Mouse (Mus musculus): Measurements from ENCODE around the gene Lrrc56. TPM values are rescaled to one million over a fixed set of nuclear protein-coding genes. Genes with fewer than 3 reads are reported as not detected.

Lrrc56 gene
- 12.7 and 12.9 TPM in 2 replicates for polyA plus RNA-seq (2012; rRNA removed)

DNA sequence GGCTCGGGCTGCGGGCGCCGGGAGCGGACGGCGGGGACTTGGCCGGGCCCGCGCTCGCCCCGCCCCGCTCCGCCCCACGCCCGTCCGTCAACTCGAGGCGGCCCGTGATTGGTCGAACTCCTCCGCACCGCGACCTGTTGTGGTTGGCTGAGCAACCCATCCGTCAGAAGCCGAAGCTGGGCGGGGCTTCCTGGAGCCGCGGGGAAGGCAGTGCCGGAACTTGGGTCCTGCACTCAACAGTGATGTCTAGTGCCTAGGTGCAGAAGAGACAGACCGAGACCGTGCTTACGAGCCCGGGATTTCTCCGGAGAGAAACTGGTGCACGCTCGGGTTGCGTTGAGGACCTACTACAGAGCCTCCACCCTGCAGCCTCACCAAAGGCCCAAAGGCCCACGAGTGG is at the start of gene Lrrc56, which contains the start of gene Hras:
Gene Lrrc56 (plus strand): TSS at position 210 of the 400 bp plus-strand sequence.
Gene Hras (minus strand): TSS at position 58 of the 400 bp plus-strand sequence.
- no peak for DNase-seq (ENCODE audit: low read depth)

DNA sequence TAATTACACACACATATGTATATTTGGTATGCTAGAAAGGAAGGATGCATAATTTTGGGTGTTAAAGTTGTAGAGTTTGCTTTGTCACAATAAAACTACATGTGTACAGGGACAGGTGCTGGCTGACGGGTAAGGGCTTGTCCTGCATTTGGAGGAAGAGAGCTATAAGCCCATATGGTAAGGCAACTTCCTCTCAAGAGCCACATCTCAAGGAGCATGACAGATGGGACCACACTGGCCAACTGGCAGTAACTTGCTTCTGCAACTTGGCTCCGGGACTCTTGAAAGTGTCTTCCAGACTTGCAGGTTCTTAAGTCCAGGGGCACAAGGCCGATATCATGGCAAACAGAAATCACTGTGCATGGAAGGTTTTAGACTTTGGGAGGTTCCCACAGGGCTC is 49.3 kb upstream of the Lrrc56 start:
- DNase-seq (ENCODE audit: low read depth), result no peak

DNA sequence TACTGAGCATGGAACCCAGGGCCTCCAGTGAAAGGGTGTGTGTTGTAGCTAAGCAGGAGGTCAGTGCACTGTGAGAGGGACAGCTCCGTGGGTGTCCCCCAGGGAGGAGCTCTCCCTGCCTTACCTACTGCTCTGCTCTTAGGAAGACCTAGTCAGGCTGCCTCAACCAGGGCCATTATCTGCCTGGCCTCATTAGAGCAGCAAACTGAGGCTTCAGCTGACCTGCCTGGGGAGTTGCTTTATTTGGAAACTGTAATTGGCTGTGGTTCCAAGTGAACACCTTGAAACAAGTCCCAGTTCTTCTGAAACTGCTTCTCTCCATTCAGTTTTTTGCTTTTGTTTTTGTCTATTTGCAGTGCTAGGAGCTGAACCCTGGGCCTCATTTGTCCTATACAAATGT is 48.6 kb upstream of the Lrrc56 start:
- DNase-seq (ENCODE audit: low read depth), result no peak

DNA sequence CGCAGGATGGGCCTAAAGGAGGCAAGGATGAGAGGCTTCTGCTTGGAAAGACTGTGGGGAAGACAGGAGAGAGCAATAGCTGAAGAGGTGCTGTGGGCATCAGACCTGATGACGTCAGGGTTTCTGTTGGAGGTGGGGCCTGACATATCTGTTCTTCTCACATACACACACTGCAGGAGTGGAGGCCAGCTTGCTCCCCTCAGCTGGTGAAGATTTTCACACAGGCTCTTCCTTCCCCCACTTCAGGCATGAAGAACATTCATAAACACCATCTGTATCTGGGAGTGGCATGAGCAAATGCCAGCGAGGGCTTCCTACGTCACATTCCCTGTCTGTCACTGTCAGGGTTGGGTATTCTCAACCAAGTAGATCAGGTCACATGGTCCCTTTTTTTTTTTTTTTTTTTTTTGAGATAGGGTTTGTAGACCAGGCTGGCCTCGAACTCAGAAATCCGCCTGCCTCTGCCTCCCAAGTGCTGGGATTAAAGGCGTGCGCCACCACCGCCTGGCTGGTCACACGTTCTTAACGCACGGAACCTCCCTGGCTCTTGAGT is 47.8 kb upstream of the Lrrc56 start:
- DNase-seq (ENCODE audit: low read depth), result no peak

DNA sequence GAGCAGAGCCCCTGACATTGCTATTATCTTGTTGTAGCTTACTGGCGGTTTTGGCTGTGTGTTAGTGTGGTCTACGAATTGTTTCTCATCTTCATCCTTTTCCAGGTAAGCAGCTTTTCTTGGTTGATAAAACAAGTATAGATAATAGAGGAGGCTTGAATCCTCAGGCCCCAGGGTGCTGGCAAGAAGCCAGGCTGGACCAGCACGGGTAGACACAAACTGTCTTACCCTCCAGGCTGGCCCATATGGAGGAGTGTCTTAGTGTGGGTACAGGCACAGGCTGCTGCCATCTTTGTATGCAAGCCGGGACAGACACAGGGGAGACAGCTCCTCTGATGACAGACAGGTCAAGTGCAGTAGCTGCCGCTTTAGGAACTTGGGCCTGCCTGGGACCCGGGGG is 46.9 kb upstream of the Lrrc56 start:
- DNase-seq (ENCODE audit: low read depth), result no peak

DNA sequence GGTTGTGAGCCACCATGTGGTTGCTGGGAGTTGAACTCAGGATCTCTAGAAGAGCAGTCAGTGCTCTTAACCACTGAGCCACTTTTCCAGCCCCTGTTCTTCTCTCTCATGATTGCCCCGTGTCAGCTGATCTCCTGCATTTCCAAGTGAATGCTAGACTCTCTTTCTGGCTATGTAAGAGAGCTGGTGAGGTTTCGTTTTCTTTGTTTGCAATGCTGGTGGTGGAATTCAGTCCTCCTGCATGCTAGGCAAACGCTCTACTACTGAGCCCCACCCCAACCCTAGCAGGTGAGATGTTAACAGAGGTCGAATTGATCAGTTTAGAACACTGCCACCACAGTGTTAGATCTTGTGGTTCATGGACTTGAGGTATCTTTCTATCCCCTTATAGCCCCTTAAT is 45.3 kb upstream of the Lrrc56 start:
- no peak for DNase-seq (ENCODE audit: low read depth)

DNA sequence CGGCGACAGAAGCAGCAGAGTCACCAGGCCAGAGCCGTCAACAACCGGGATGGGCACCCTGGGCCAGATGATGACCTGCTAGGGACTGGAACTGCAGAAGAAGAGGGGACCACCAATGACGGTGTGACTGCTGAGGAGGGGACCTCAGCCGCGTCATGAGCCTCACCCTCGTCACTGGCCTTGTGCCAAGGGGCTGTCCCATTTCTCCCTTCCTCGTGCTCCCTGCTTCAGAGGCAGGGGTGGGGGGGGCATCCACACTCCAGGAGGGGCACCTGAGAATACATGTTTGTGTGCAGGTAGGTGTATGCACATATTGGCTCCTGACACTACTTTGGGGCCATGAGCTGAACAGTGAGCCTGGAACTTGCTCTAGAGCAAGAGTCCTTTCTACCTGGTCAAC is 38.6 kb upstream of the Lrrc56 start:
- DNase-seq (ENCODE audit: low read depth), result no peak

DNA sequence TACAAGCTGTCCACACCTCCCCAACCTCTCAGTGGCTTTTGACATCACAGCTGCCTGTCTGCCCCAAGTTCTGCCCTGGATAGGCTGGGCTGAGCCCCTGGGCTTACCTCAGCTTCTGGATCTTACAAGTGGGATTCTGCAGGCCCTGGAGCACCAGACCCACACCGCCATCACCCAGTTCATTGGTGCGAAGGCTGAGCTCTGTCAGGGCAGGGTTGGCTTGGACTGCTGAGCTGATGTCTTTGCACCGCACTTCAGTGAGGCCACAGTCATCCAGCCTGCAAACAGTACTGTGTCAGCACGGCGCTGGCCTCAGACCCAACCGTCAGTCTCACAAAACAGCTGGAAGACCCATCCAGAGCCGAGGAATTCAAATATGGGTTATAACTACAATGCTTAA is 29.6 kb upstream of the Lrrc56 start:
- DNase-seq (ENCODE audit: low read depth), result no peak

DNA sequence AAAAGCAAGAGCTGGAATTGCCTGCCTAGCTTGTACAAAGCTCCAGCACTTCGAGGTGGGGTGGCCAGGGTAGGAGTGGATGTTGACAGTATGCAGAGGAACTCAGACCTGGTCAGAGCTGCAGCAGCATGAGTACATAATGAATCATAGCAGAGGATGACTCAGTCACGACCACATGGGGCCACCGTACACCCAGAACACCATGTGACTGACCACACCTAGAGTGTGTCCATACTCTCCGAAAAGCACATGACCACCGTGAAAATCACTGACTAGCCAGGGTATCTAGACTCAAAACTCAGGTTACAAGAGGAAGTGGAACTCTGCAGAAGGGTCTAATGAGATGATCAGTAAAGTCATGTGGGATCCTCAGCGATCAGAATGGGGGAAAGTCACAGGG is 29.1 kb upstream of the Lrrc56 start:
- no peak for DNase-seq (ENCODE audit: low read depth)

DNA sequence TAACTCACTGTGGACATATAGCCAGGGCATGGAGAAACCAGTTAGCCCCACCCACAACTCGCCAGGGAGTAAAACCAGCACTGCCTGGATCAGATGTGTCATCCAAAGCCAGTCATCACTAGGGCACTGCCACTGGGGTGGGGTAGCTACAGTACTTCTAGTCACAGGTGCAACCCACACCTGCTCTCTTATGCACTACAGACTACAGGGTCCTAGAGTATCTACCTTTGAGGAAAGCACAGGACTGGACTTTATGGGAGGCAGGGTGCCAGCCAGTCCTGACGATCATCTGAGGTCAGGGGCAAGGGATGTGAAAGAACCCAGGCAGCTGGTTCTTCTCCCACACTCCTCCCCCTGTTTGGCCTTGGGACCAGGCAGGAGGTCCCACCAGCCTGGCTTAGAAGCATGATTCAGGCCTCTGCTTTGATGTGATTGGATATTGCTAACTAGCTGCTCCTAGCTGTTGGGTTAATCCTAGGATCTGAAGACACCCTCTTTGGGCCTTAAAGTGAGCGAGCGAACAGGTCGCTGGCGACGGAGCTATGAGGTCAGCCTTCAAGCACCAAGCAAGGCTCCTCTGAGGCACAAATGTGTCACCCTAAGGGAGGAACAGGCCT is 25.9 kb upstream of the Lrrc56 start:
- no peak for DNase-seq (ENCODE audit: low read depth)

DNA sequence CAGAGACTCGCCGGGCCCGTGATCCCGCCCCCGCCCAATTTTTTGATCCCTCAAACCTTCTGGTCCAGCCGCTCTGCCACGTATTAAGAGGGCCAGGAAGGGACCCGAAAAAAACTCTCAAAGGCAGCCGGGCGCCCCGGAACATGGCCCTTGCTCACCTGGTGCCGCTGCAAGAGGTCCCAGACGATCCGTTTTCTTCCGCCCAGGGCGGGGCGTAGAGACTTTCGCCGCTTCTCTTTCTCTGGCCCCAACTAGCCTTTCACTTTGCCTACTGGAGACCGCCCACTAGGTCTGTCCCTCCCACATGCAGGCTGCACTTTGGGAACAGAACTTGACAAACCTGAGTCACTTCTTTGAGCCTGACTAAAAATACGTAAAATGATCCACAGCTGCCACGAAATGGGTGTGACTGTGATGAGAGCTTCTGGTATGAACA is 25.4 kb upstream of the Lrrc56 start:
- DNase-seq (ENCODE audit: low read depth), result no peak

DNA sequence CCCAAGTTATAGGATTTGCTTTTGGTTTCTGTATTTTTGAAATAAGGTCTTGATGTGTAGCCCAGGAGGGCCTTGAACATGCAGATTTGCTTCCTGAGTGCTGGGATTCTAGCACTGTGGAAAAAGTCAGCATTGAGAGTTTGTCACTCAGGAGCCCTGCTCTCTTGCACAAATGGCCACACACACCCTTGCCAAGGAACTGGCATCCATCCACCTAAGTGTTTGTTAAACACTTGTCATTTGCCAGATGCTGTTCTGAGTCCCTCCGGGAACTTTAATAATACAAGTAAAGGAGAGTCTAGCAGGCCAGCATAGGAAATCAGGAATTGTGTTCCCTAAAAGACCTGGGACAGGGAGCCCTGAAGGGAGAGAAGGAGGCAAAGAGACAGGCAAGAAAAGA is 24.7 kb upstream of the Lrrc56 start:
- no peak for DNase-seq (ENCODE audit: low read depth)

DNA sequence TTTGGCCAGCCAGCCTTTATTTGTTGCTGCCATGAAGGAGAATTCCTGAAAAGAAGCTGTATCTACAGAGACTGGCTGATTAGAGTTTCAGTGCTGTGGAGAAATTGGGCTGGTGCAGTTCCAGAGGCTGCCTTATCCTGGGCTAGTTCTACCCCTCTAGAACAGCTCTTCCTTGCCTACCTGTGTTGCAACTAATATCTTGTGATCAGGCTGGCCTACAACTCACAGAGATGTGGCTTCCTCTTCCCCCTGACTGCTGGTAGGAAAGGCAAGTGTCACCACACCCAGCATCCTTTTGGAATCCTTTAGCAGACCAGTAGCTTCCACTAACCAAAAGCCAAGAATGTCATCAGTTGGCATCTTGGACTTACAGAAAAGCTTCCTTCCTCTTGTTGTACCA is 24.1 kb upstream of the Lrrc56 start:
- no peak for DNase-seq (ENCODE audit: low read depth)

DNA sequence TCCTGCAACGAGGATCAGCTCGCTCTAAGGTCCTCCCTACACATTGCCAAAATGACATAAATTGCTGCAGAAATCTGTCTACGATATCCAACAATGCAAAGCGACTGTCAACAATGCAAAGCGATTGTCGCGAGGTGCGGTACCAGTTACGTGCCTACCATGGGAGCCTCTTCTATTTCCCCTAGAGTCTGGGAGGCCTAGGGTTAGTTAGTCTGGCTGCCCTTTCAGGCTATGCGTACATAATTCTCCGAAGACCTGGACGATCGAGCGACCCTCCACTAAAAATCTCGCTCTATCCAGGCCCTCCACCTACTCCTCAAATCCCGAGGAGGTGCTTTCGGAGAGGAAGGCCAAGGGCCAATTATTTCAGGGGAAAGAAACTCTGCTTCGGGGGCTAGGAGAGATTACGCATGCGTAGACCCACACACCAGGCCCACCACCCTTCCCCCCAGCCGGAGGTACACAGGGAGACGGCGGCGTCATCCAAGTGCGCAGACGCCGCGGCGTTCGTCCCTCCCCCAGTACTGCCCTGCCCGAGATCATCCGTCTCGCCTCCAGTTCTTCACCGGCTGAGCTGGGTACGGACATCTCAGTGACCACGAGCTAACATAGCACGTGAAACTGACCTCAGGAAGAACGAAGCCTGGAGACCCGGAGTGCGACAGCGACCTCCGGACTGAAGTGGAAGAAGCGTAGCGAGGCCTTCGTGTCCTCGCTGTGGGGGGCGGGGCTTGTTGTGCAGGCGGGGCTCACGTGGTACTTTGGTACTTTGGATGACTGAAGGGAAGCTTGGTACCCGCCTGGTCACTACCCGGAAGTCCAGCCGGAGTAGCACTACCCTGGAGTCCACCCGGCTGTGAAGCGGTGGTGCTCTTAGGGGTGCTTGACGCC is 21.6 kb upstream of the Lrrc56 start, which contains the start of gene Rnh1:
Gene Rnh1 (minus strand): TSS at position 742 of the 891 bp plus-strand sequence.
- DNase-seq (ENCODE audit: low read depth), result no peak

DNA sequence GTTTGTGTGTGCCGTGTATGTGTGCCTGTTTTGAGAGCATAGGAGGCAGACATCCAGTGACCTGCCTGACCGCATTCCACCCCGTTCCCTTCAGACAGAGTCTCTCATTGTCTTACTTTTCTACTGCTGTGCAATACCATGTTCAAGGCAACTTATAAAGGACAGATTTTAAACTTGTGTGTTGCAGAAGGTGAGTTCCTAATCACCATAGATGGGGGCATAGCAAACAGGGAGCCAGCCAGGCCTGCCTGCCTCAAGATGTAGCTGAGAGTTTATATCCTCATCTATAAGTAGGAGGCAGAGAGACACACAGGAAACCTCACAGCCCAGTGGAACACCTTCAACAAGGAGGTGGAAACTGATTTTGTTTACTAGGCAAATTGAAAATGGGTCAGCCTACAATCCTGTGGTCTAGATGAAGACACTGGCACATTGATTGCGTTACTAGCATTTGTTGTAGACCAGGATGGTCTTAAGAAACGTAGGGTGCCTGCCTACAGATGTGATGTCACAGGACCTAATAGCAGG is 20.6 kb upstream of the Lrrc56 start:
- DNase-seq (ENCODE audit: low read depth), result no peak

DNA sequence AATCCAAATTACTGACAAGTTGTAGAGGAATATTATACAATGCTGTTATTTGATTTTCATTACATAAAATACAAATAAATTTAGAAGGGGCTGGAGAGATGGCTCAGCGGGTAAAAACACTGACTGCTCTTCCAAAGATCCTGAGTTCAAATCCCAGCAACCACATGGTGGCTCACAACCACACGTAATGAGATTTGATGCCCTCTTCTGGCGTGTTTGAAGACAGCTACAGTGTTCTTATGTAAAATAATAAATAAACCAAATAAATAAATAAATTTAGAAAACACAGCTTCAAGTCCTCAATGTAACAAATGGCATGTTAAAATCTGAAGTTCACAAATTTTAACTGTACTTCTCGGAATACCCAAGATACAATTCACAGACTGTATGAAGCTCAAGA is 18.9 kb upstream of the Lrrc56 start:
- DNase-seq (ENCODE audit: low read depth), result no peak

DNA sequence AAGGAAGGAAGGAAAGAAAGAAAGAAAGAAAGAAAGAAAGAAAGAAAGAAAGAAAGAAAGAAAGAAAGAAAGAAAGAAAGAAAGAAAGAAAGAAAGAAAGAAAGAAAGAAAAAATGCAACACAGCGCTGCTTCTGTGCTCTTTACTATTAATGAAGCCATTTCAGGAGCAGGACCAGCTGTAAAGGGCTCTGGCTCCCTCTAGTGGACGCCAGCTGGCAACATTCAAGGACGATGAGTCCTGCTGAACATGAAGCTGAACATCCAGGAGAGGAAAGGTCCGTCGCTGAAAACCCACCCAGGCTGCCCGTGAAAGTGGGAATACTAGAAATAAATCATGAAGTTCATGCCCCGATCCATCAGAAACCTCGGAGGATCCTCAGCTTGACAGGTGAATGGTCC is 17.8 kb upstream of the Lrrc56 start:
- no peak for DNase-seq (ENCODE audit: low read depth)

DNA sequence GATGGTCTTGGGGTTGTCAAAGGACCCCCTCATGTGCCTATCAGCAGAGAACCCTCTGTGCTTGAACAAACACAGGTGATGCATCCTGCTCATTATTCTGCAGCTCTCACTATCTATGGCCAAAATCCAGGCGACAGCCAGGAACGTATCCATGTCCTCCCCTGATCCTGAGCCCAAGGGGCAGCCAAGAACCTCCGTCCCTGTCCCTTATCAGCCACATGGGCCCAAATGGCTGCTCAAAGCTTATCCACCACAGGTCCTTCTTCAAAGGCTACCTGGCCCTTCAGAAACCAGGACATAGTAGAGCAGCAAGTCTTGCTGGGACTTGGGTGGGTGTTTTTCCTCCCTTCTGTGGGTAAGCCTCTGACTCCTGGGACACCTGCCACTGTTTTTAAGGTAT is 5.8 kb upstream of the Lrrc56 start:
- DNase-seq (ENCODE audit: low read depth), result no peak

DNA sequence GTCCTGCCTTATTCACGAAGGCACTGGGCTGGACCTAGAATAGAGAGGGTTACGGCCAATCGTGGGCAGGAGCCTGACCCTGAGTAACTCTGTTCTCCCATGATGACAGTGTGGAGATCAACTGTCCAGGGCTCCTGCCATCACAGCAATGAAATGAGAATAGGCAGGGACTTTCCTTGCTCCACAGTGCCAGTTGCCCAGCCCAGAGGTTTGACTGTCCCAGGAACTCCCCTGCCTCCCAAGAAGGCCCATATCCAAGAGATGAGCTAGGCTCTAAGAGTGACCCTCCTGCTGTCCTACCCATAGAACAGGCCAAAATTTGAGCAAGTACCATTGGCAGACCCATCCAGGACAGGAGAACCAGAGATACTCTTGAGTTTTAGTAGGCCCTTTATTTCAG is 5.2 kb upstream of the Lrrc56 start:
- DNase-seq (ENCODE audit: low read depth), result no peak

DNA sequence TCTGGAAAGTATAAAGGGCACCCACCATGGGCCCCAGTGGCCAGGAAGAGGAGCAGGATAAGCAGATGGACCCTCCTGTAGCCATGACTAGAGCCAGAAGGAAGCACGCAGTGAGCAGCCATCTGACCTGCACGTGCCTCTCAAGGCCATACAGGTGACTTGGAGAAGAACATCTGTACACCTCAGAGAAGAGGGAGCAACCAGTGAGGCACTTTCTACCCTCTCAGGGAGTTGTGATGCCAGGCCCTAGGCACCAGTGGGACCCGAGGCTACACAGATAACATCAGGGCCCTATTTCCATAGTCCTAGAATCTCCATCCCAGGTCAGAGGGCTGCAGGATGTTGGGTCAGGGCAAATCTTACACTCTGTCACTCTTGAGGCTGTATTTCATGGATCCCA is 3.7 kb upstream of the Lrrc56 start:
- DNase-seq (ENCODE audit: low read depth), result no peak

DNA sequence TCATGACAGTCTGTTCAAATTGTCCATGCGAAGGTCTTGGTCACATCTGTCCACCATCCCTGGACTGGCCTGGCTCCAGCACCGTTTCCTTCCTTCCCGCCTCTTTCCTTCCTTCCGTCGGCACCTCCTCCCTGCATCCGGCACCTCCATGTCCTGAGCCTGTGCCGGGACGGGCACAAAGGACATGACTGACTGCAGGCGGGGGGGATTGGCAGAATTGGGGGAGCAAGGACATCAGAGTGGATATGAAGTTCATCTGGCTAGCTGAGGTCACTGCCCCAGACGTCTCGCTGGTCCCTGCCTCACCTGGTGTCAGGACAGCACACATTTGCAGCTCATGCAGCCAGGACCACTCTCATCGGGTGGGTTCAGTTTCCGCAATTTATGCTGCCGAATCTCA is 2.9 kb upstream of the Lrrc56 start:
- no peak for DNase-seq (ENCODE audit: low read depth)

DNA sequence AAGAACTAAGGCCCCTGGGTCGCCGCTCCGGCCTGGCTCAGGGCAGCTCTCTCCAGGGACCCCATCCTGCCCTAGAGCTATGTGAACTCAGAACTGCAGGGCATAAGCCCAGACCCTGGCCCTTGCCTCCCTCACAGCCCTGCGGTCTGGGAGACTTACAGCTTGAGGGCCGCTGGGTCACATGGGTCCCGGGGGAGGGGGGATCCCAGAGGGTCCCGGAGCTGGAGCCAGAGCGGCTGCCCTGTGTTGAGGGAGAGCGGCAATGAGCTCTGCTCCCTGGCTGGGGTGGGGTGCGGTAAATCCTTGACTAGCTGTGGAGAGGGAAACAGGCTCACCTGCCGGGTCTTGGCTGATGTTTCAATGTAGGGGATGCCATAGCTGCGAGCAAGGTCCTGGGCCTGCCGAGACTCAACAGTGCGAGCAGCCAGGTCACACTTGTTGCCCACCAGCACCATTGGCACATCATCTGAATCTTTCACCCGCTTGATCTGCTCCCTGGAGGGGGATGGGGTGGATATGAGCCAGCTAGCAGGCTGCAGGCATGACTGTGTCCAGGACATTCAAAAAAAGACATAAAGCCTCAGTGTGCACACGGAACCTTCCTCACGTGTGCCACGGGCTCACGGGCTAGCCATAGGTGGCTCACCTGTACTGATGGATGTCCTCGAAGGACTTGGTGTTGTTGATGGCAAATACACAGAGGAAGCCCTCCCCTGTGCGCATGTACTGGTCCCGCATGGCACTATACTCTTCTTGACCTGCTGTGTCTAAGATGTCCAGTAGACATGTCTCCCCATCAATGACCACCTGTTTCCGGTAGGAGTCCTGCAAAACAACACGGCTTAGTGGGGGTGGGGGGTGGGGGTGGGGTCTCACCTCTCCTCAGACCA is 1.9 kb upstream of the Lrrc56 start:
- DNase-seq (ENCODE audit: low read depth), result no peak

Measured in gonadal fat pad, adult 2 months (tissue).